Mouse (Mus musculus) limb, embryonic 11.5 days (tissue): ENCODE results near the gene Hs6st1. TPM values are rescaled to one million over a fixed set of nuclear protein-coding genes. Genes with fewer than 3 reads are reported as not detected.

Experiments
- ATAC-seq: fragments of 200-750 bp; cut with Nextera tagmentation; 2 replicates; pipeline ENCODE4 v1.8.0; 2017; ENCODE audit warnings: low read depth; ENCODE audit not compliant: insufficient number of reproducible peaks, low FRiP score, low TSS enrichment
- DNase-seq: peaks from one replicate; pipeline ENCODE4 v3.0.0-alpha.2; 2015; ENCODE audit warnings: low spot score
- H3K27ac ChIP-seq: fragments of 300-500 bp; sonication (generic); replicated peaks from 2 replicates; pipeline ENCODE4 v1.5.1; 2014; ENCODE audit warnings: low read depth, mild to moderate bottlenecking, low read length
- H3K27me3 ChIP-seq: fragments of 300-500 bp; sonication (generic); 2 replicates; pipeline ENCODE4 v1.6.1; 2014; ENCODE audit warnings: mild to moderate bottlenecking, low read length, mixed read lengths; ENCODE audit not compliant: control insufficient read depth, insufficient read depth
- H3K36me3 ChIP-seq: fragments of 300-500 bp; sonication (generic); 2 replicates; pipeline ENCODE4 v1.6.1; 2014; ENCODE audit warnings: mild to moderate bottlenecking, low read length, moderate library complexity, mixed read lengths; ENCODE audit not compliant: control insufficient read depth, insufficient read depth
- H3K4me1 ChIP-seq: fragments of 300-500 bp; sonication (generic); 2 replicates; pipeline ENCODE4 v1.6.1; 2014; ENCODE audit warnings: low read length, mixed read lengths; ENCODE audit not compliant: control insufficient read depth, insufficient read depth
- H3K4me2 ChIP-seq: fragments of 300-500 bp; sonication (generic); 2 replicates; pipeline ENCODE4 v1.6.1; 2014; ENCODE audit warnings: low read depth, mild to moderate bottlenecking, moderate library complexity; ENCODE audit not compliant: severe bottlenecking
- H3K4me3 ChIP-seq: fragments of 300-500 bp; sonication (generic); 2 replicates; pipeline ENCODE4 v1.5.1; 2014; ENCODE audit warnings: low read depth, low read length
- H3K9ac ChIP-seq: fragments of 300-500 bp; sonication (generic); 2 replicates; pipeline ENCODE4 v1.6.1; 2014; ENCODE audit warnings: mild to moderate bottlenecking, low read length
- H3K9me3 ChIP-seq: fragments of 300-500 bp; sonication (generic); 2 replicates; pipeline ENCODE4 v1.6.1; 2016; ENCODE audit warnings: low read length; ENCODE audit not compliant: control insufficient read depth
- WGBS: fragments of 180-500 bp; shearing (Covaris S2); extraction: QIAGEN DNeasy Blood & Tissue Kit; methylation state at CpG from one replicate; pipeline ENCODE4 v1.1.7; 2014; 5-methylcytosine and 5-hydroxymethylcytosine counted together
- polyA plus RNA-seq: library from polyadenylated mRNA; unstranded; fragments of >200 nt; fragmentation: Nextera tagmentation; extraction: Ambion mirVana; gene quantifications from 2 replicates; pipeline ENCODE4 v1.2.1, GENCODE M21; 2014

Hs6st1 gene
- polyA plus RNA-seq, 1 experiment from 2014 or later = 8.4 TPM

DNA sequence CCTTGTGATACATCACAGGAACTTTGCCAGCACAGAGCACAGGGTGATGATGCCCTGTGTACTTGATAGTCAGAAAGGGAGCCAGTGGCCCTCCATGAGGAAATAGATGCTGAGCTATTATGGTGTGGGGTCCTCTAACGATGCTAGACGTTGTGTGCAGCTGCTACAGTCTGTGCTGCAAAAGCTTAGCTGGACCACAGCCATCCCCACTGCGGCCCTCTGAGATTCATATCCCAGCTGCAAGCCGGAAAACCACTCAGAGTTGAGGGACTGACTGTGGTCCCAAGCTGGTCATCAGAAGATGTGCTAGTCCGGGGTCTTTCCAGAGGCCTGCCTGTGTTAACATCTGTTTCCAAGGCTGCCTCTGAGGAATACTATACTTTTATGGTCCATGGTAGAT lies 12.8 kb downstream of the Hs6st1 start:
- Histone ChIP-seq H3K4me1 (peaks cover 10% of the 10 kb centered on the region), H3K27ac (no peak overlapping the region), H3K27me3 (no peaks in the 10 kb centered on the region), H3K9me3 (no peaks in the 10 kb centered on the region), H3K36me3 (peaks cover 5% of the 10 kb centered on the region; the same call in 1 of the 2 replicates), H3K9ac (no peak overlapping the region), H3K4me3 (no peak overlapping the region), H3K4me2 (no peak overlapping the region)
- 82% methylated on average over 5 of the region's 5 CpGs for WGBS
- ATAC-seq (no peak), DNase-seq (no peak)

DNA sequence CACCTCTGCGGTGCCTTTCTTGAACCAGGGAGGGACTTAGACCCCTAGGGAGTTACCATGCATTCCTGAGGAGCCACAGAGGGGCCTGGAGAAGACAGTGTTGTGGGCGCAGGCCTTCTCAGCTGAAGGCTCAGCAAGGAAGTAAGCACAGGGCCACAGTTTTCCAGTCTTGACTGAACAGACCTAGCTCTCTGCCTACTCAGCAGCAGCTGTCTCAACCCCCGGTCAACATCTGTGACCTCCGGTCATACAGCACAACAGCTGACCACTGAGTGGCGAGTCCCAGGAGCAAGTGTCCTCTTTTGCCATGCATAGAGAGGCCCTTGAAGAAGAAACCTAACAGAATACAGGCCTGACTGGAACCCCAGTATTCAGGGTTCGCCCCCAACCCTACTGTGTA lies 14.0 kb downstream of the Hs6st1 start:
- Histone ChIP-seq H3K9ac (no peak overlapping the region), H3K4me2 (no peak overlapping the region), H3K27ac (no peak overlapping the region), H3K9me3 (no peaks in the 10 kb centered on the region), H3K36me3 (peaks cover 5% of the 10 kb centered on the region; the same call in 1 of the 2 replicates), H3K4me1 (peaks cover 10% of the 10 kb centered on the region), H3K27me3 (no peaks in the 10 kb centered on the region), H3K4me3 (no peak overlapping the region)
- ATAC-seq (no peak), DNase-seq (no peak)
- 84% methylated on average over 6 of the region's 6 CpGs for WGBS

GRCm38 (mm10) chr1:36083554-36083953 lies 15.4 kb downstream of the Hs6st1 start:
- no peak overlapping the region for H3K4me2 ChIP-seq
- 92% methylated on average over 5 of the region's 5 CpGs for WGBS
- no peak overlapping the region for H3K4me3 ChIP-seq
- ATAC-seq (no peak), DNase-seq (no peak)
- no peak overlapping the region for H3K9ac ChIP-seq
- H3K4me1 ChIP-seq = peaks cover 15% of the 10 kb centered on the region
- no peaks in the 10 kb centered on the region for H3K27me3 ChIP-seq
- H3K36me3 ChIP-seq = peaks cover 5% of the 10 kb centered on the region; the same call in 1 of the 2 replicates
- H3K9me3 ChIP-seq = no peaks in the 10 kb centered on the region
- no peak overlapping the region for H3K27ac ChIP-seq

DNA sequence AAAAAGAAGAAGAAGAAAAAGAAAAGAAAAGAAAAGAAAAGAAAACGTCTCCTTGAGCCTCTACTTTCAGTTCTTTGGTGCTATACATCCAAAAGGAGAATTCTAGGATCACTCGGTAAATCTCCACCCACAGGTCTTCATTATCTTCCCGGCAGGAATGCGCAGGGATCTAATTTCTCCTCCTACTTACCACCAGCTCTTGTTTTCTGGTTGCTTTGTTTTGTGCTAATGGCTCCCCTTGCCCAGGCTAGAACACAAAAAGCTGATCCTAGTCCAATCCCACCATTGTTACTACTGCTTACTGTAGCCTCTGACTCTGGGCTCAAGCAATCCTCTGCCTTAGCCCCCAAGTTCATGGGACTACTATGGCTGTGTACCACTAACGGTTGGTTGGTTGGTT lies 16.9 kb downstream of the Hs6st1 start:
- H3K36me3 ChIP-seq = peaks cover 3% of the 10 kb centered on the region; the same call in 1 of the 2 replicates
- no peak overlapping the region for H3K4me3 ChIP-seq
- DNase-seq (no peak), ATAC-seq (no peak)
- H3K4me2 ChIP-seq = no peak overlapping the region
- no peak overlapping the region for H3K27ac ChIP-seq
- no peak overlapping the region for H3K9ac ChIP-seq
- no peaks in the 10 kb centered on the region for H3K27me3 ChIP-seq
- peaks cover 10% of the 10 kb centered on the region; the same call in 1 of the 2 replicates for H3K4me1 ChIP-seq
- 92% methylated on average over 5 of the region's 5 CpGs for WGBS
- no peaks in the 10 kb centered on the region for H3K9me3 ChIP-seq

- peaks cover 3% of the 10 kb centered on the region; the same call in 1 of the 2 replicates for H3K36me3 ChIP-seq
- no peak overlapping the region for H3K27ac ChIP-seq
- no peak overlapping the region for H3K9ac ChIP-seq
- WGBS = 73% methylated on average over 4 of the region's 4 CpGs
- H3K27me3 ChIP-seq = no peaks in the 10 kb centered on the region
- H3K9me3 ChIP-seq = no peaks in the 10 kb centered on the region
- H3K4me1 ChIP-seq = peaks cover 10% of the 10 kb centered on the region; the same call in 1 of the 2 replicates
- DNase-seq (no peak), ATAC-seq (0 out of 2 replicates have a peak, but pooled peaks have one; percentile 34)
- H3K4me3 ChIP-seq = no peak overlapping the region
- H3K4me2 ChIP-seq = no peak overlapping the region
Measured at GRCm38 (mm10) chr1:36088367-36088766, 20.2 kb downstream of the Hs6st1 start.

DNA sequence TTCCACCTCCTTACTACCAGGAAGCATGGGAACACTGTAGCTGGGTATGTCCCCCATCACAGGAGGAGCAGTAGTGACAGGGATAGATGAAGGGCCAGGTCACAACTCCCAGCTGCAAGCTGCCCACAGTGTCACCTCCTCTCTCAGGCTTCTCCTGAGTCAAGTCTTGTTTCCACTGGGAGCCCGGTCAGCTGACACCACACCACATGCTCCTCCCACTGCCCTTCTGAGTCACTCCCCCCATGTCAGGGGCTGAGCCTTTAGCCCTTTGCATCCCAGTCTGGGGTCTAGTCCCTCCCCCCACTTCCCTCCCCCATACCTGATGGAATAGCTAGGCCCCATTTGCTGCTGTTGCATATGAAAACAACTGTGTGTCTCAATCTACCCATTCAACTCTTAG lies 21.3 kb downstream of the Hs6st1 start:
- H3K9ac ChIP-seq = no peak overlapping the region
- H3K4me2 ChIP-seq = no peak overlapping the region
- H3K9me3 ChIP-seq = no peaks in the 10 kb centered on the region
- 19% methylated on average over 1 of the region's 1 CpGs for WGBS
- H3K27ac ChIP-seq = 0 out of 2 replicates have a peak overlapping the region, but pooled peaks have one; percentile 14
- H3K36me3 ChIP-seq = peaks cover 3% of the 10 kb centered on the region; the same call in 1 of the 2 replicates
- DNase-seq = no peak
- H3K4me3 ChIP-seq = no peak overlapping the region
- no peaks in the 10 kb centered on the region for H3K27me3 ChIP-seq
- ATAC-seq = no peak
- H3K4me1 ChIP-seq = peaks cover 10% of the 10 kb centered on the region; the same call in 1 of the 2 replicates

- no peak overlapping the region for H3K4me2 ChIP-seq
- WGBS = 75% methylated on average over 6 of the region's 6 CpGs
- H3K27ac ChIP-seq = no peak overlapping the region
- H3K9ac ChIP-seq = no peak overlapping the region
- no peak for DNase-seq
- peaks cover 10% of the 10 kb centered on the region; the same call in 1 of the 2 replicates for H3K4me1 ChIP-seq
- H3K4me3 ChIP-seq = no peak overlapping the region
- H3K27me3 ChIP-seq = no peaks in the 10 kb centered on the region
- no peak for ATAC-seq
- H3K36me3 ChIP-seq = peaks cover 6% of the 10 kb centered on the region; the same call in 1 of the 2 replicates
- H3K9me3 ChIP-seq = no peaks in the 10 kb centered on the region
Measured at GRCm38 (mm10) chr1:36090011-36090721, 22.0 kb downstream of the Hs6st1 start.

- DNase-seq (no peak), ATAC-seq (no peak)
- Histone ChIP-seq H3K27me3 (no peaks in the 10 kb centered on the region), H3K36me3 (peaks cover 6% of the 10 kb centered on the region; the same call in 1 of the 2 replicates), H3K4me1 (peaks cover 10% of the 10 kb centered on the region; the same call in 1 of the 2 replicates), H3K9me3 (no peaks in the 10 kb centered on the region), H3K4me2 (no peak overlapping the region), H3K9ac (no peak overlapping the region), H3K4me3 (no peak overlapping the region), H3K27ac (no peak overlapping the region)
- 84% methylated on average over 4 of the region's 4 CpGs for WGBS
Measured at GRCm38 (mm10) chr1:36090722-36091110, 22.5 kb downstream of the Hs6st1 start.
